Mouse (Mus musculus) CH12.LX (cell line): ENCODE measurements around the gene Pdia3.

Experiments used
- CTCF ChIP-seq, 2 experiments: IDR thresholded peaks in 1 of 2; conservative IDR thresholded peaks in 1 of 2; 2 replicates each; pipeline ENCODE4 v1.5.1; 2011 to 2012; ENCODE audit warnings: low read depth in 2 of 2, low read length in 2 of 2, improper control_type of control experiment in 1 of 2, inconsistent platforms in 1 of 2, mild to moderate bottlenecking in 1 of 2, moderate library complexity in 1 of 2
- MAX ChIP-seq: IDR thresholded peaks from 2 replicates; pipeline ENCODE4 v1.6.1; 2011; ENCODE audit warnings: low read length, improper control_type of control experiment
- SIN3A ChIP-seq: IDR thresholded peaks from 2 replicates; pipeline ENCODE4 v1.6.1; 2012; ENCODE audit warnings: low read length, improper control_type of control experiment, inconsistent platforms

- TF ChIP-seq CTCF (conservative IDR thresholded peaks at IDR 0.05 in 1 of 2, IDR thresholded peaks at IDR 0.05 in 1 of 2; ENCODE audit: low read depth in 2 of 2, low read length in 2 of 2) (no peak), SIN3A (no peak), MAX (no peak)
Measured at GRCm38 (mm10) chr2:121418476-121418875, 4.9 kb downstream of the Pdia3 start.
